Mouse (Mus musculus): ENCODE results near the gene Tmem132d.

Tmem132d gene

GRCm38 (mm10) chr5:127918376-127918775 is 514.5 kb downstream of the Tmem132d start:
- DNase-seq: no peak

- DNase-seq: no peak
These were observed 518.7 kb downstream of the Tmem132d start for GRCm38 (mm10) chr5:127914157-127914556.

GRCm38 (mm10) chr5:127911603-127912002 is 521.3 kb downstream of the Tmem132d start:
- DNase-seq: no peak

DNA sequence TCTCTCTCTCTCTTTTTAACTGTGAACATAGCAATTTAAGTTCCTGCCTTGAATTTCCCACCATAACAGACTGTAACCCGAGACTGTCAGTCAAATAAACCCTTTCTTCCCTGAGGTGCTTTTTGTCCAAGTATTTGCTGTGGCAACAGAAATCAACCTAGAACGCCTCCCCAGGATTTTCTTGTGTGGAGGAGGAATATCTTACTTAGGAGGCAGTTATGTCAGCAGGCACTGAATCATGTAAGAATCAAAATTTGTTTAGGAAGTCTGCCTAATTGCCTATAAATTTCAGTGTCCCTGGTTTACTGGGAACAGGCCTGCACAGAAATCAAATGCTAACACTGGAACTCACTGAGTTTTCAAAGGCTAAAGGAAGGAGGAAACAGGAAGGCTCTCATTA is 522.5 kb downstream of the Tmem132d start:
- DNase-seq: no peak

DNA sequence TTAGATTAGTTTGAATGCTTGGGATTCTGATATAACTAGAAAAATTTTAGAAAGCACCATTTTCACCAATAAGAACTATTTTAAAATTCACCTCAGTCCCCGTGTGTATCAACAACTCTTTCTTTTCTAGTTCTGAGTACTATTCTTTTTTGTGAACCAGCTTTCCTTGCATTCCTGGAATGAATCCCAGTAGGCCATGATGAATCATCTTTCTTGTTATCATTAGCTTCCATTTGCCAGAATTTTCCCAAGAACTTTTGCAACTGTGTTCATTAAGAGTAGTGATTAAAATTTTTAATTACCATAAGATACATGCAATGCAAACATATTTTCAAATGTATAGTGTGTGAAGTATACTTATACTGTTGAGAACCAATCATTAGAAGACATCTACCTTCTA is 537.7 kb downstream of the Tmem132d start:
- no peak for DNase-seq

- DNase-seq: peak; percentile 61
These were observed 547.0 kb downstream of the Tmem132d start for GRCm38 (mm10) chr5:127885566-127886505.

- peak; percentile 66 for DNase-seq
These were observed 549.9 kb downstream of the Tmem132d start for GRCm38 (mm10) chr5:127883021-127883420.

- peak; percentile 24 for DNase-seq
These were observed 558.4 kb downstream of the Tmem132d start for GRCm38 (mm10) chr5:127874461-127874860.

- DNase-seq: no peak
These were observed 567.7 kb downstream of the Tmem132d start for GRCm38 (mm10) chr5:127865157-127865556.

DNA sequence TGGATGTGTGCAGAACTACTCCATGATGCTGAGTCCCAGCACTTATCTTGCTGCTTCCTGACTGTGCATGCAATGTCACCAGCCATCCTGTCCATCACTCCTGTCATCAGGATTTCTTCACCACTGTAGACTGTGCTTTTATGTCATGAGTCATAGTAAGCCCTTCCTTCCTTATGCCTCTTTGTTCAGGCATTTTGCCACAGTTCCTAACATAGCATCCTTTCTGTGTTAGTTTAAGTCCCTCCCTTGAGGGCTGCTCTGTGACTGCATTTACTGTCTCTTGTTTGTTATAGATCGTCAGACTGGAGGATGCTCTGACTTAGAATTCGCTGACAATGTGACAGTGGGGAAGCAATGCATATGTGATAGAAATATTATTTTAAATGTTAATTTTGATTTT is 573.2 kb downstream of the Tmem132d start:
- no peak for DNase-seq

- no peak for DNase-seq
These were observed 580.6 kb downstream of the Tmem132d start for GRCm38 (mm10) chr5:127852305-127852704.

- no peak for DNase-seq
These were observed 601.1 kb downstream of the Tmem132d start for GRCm38 (mm10) chr5:127831791-127832190.

DNA sequence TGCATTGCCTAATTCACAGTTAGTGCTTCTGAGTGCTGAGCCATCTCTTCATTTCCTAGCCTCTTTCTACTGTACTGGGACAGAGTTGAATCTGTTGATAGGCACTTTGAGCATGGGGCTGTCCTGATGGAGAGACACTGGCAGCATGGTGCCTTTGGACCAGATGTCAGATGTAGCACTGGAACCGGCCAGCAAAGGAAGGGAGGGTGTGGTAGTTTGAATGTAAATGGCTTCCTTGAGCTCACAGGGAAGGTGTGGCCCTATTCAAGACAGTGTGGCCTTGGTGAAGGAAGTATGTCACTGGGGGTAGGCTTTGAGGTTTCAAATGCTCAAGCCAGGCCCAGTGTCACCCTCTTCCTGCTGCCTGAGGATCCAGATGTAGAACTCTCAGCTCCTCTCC is 602.0 kb downstream of the Tmem132d start:
- DNase-seq: no peak

DNA sequence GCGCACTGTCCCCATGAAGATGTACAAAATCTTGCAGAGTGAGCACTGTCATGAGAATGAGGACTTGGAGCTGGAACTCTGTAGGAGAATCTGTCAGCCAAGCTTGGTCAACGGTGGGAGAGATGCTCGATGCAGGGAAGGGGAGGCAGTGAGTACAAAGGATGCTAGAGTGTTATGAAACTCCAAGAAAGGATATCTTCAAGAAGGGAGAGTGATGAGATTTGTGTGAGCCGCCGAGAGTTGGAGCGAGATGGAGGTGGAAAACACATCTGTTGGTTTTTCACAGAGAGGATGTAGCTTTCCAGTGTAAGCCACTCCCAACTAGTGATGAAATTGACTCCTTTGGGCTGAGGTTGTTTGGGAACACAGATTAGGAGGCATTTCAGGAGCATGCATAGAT is 604.1 kb downstream of the Tmem132d start:
- no peak for DNase-seq

- DNase-seq: no peak
These were observed 610.9 kb downstream of the Tmem132d start for GRCm38 (mm10) chr5:127821960-127822359.

DNA sequence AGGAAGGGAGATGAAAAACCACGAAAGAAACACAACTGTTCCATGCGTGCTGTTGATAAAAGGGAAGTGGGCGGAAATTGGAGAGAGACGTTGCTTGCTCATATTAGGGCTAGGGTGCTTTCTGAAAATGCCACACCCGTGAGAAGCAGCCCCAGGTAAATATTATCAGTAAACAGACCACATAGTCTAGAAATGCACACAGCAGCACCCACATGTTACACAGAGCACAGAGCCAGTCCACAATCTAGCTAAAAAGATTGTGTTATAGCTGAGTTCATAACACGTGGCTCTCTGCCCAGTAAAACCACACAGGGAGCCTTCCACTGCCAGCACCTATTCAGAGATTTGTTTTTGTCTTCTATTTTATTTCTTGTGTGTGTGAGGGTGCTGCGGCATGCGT is 617.6 kb downstream of the Tmem132d start:
- no peak for DNase-seq

DNA sequence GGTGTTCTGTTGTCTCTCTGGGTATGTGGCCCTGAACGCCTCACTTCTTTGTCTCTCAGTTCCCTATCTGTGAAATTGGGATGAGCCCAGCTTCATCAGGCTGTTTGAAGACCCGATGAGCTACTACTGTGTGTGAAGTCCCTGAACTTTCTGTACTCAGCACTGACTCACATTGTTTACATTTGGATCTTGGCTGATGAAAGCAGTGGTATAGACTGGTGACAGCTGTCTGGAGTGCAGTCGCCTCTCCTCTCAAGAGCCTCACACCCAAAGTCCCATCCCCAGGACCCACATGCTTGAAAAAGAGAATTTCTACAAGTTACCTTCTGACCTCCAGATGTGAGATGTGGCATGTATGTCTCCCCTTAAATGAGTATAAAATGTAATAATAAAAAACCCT is 625.5 kb downstream of the Tmem132d start:
- DNase-seq: no peak

GRCm38 (mm10) chr5:127806850-127807249 is 626.0 kb downstream of the Tmem132d start:
- DNase-seq: no peak

DNA sequence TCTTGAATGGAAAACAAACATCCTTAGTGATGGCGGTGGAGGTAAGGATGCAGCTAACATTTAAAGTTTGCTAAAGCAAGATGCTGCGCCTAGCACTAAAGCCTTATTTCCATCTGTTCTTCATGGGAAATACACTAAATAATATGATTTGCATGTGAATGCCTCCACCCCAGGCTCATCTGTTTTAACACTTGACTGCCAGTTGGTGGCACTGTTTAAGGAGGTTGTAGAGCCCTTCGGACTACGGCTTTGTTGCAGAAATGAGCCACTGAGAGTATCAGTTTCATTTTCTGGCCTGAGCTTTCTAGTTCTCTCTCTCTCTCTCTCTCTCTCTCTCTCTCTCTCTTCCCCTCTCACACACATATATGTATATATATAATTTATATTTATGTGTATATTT is 632.0 kb downstream of the Tmem132d start:
- DNase-seq: no peak

- no peak for DNase-seq
These were observed 651.7 kb downstream of the Tmem132d start for GRCm38 (mm10) chr5:127781221-127781620.

- no peak for DNase-seq
These were observed 657.1 kb downstream of the Tmem132d start for GRCm38 (mm10) chr5:127775749-127776148.

DNA sequence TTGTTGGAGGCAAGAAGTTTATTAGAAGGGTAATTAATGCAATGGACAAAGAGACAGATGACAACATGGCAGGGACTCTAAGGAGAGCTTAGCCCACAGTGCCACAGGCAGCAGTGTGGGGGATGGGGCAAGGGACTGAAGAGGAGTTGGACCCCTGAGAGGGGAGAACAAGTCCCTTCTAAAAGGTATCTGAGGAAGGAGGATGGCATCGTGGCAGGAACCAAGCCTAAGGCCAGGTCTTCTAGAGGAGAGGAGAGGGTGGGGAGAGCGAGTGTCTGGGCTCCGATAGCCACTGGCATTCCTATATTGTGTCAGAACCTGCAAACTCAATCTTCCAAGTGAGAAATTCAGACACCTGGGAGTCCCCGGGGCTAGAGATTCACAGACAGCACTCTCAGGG is 674.3 kb downstream of the Tmem132d start:
- DNase-seq: peak; percentile 54

DNA sequence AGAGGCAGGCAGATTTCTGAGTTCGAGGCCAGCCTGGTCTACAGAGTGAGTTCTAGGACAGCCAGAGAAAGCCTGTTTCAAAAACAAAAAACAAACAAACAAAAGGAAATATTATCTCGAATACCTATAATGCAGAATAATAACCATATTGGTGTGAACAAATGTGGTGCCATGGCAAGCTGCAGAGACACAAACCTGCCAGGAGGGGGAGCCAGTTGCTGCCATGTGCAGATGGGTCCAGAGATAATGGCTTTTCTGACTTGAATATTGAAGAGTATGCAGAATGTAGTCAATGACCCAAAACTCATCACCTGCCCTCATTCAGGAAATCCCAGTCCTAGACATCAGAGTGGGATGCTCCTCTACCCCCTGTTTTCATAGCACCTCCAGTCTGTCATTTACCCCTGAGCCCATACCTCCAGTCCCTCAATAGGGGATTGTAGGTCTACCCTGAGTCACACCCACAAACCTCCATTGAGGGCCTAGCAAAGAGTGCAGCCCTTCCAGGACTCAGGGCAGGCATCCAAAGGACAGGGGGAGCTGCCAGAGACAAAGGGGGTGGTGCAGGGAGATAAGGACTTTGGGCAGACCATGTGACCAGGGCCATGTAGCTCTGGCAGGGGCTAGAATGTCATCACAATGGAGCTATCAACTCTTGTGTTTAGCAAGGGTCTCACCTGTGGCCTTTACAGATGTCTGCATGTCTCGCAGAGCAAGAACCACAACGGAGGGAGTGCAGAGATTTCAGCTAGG is 676.0 kb downstream of the Tmem132d start:
- peak; percentile 80 for DNase-seq

GRCm38 (mm10) chr5:127756011-127756410 is 676.9 kb downstream of the Tmem132d start:
- peak; percentile 74 for DNase-seq
